Mouse (Mus musculus) kidney, postnatal 4 days (tissue): ENCODE data around the gene Ddx20.

Experiments
- DNase-seq, 2 experiments: peaks; one replicate each; pipeline ENCODE4 v3.0.0; 2021; ENCODE audit warnings: mixed read lengths in 2 of 2

The Ddx20 gene

DNA sequence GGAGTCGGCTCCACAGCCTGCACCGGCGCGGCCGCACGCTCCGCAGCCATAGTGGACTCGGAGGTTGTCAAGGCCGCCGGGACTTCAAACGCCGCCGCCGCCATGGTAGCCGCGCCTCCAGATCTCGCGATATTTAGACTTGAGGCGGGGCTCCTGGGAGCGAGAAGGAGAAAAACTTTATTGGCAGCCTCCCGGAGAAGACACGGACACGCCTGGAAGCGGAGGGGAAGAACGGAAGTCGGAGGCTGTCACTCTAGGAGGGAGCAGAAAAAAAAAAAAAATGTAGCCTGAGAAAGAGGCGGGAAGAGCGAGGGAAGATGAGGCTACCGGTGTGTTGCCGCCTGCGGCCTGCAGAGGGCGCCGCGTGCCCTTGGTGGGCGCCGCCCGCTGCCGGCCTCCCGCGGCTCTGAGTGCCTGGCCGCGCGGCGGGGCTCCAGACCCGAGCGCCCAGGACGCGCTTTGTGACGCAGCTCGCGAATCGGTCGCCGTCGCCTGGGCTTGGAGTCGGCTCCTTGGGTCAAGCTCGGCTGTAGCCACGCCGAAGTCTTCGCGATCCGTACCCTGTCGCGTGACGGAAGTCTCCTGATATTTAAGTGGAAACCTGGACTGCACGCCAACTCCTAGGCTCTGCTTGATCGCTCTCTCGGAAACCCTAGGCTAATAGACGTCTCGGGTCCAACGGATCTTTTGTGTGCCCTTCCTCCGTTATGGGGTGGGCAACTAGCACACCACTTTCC lies at the start of gene Ddx20:
TSS of gene Ddx20 (minus strand) at position 251 of the 737 bp plus-strand sequence.
- peak; percentile 94 to 97 for DNase-seq

GRCm38 (mm10) chr3:105737070-105737469 lies 49.7 kb upstream of the Ddx20 start:
- no peak for DNase-seq

DNA sequence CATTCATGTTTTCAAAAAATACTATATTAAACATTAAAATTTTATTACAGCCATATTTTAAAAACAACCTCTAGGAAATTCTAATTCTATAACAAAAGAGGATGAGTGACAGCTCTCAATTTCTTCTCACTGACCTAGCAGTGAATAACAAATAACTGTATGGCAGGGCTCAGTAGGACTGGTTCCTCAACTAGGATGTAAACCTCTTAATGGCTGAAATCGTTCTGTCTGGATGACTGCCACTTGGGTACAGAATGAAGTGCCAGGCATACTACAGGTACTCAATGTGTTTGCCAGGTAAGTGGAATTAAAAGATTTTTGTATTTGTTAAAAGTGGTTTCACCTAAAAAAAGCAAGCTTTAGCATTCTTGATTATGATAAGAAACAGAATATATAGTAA lies 48.8 kb upstream of the Ddx20 start:
- DNase-seq: no peak

DNA sequence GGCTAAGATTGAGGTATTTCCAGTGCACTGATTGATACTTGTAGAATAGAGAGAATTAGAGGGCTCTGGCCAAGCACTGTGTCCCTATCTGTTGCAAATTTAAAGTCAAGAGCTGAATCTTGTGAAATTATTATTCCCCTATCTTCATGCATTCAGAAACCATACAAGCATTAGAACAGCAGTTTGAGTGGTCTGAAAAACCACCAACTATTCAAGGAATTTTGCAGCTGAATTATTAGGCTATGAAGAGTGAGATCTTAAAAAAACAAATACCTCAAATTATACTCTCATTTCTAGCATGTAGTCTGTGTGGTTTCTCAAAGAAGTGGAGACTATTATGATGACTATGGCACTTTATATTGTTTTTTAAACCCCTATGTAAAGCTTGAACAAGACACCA lies 47.9 kb upstream of the Ddx20 start:
- no peak for DNase-seq

DNA sequence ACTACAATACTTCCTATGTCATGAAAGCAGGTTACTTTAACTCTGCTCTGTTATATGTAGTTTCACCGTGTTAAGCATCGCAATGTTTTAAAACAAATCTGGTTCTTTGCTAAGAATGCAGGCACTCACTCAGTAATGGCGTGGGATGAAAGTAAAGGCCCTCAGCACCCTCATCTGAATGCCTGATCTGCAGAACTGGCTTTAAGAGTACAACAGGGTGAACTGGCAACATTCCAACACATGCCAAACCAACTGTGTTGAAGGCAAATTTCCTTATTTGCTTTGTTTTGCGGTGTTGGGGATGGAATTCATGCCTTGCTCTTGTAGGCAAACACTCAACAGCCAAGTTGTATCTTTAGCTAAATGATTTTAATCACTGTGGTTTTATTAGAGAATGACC lies 46.2 kb upstream of the Ddx20 start:
- no peak for DNase-seq

DNA sequence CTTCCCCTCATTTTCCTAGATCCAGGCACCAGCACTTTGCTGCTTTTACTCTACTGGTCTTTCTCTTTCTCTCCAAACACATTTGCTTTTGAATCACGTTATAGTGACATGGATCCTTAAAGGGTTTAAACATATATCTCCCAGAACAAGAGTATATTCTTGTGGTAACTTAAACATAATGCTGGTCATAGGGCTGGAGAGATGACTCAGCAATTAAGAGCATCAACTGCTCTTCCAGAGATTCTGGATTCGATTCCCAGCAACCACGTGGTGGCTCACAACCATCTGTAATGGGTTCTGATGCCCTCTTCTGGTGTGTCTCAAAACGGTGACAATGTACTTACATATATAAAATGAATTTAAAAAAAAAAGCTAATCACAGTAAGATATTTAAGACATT lies 45.0 kb upstream of the Ddx20 start:
- no peak for DNase-seq

GRCm38 (mm10) chr3:105726037-105726436 lies 38.7 kb upstream of the Ddx20 start:
- peak; percentile 67 to 70 for DNase-seq

- no peak for DNase-seq
Measured at GRCm38 (mm10) chr3:105722510-105722909, 35.1 kb upstream of the Ddx20 start.

- no peak for DNase-seq
Measured at GRCm38 (mm10) chr3:105721681-105722201, 34.4 kb upstream of the Ddx20 start.

GRCm38 (mm10) chr3:105720514-105720913 lies 33.1 kb upstream of the Ddx20 start:
- DNase-seq: no peak

DNA sequence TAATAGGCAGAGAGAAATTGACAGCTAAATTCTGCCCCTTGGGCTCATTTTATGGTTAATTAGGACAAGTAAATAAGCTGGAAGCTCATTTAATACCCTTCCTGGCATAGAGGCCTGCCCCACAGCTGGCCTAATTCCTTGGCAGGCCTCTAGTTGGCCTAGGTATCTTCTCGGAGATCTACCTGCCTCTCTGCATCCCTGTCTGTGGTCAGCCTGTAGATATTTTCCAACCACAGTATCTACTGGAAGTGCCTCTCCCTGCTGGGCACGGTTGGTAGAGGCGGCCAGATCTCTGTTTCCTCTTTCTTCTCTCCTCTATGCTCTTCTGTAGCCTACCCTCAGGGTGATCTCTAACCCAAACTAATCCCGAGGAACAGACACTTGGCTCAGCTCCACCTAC lies 32.6 kb upstream of the Ddx20 start:
- DNase-seq: no peak

GRCm38 (mm10) chr3:105718746-105719145 lies 31.4 kb upstream of the Ddx20 start:
- DNase-seq: no peak

- no peak for DNase-seq
Measured at GRCm38 (mm10) chr3:105717856-105718555, 30.6 kb upstream of the Ddx20 start.

DNA sequence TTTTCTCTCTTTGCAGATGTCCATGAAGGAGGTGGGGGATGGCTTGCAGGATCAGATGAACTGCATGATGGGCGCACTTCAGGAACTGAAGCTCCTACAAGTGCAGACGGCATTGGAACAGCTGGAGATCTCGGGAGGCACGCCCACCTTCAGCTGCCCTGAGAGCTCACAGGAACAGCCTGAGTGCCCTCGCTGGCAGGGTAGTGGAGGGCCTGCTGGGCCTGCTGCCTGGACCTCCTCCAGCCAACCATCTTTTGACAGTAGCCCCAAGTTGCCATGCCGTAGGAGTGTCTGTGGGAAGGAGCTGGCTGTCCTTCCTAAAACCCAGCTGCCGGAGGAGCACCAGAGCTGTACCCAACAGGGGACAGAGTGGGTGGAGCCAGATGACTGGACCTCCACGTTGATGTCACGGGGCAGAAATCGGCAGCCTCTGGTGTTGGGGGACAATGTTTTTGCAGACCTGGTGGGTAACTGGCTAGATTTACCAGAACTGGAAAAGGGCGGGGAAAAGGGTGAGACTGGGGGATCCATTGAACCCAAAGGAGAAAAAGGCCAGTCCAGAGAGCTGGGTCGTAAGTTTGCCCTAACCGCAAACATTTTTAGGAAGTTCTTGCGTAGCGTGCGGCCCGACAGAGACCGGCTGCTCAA lies 29.1 kb upstream of the Ddx20 start:
- no peak for DNase-seq

GRCm38 (mm10) chr3:105714820-105715167 lies 27.4 kb upstream of the Ddx20 start:
- no peak for DNase-seq

- DNase-seq: no peak
Measured at GRCm38 (mm10) chr3:105714091-105714819, 26.9 kb upstream of the Ddx20 start.

GRCm38 (mm10) chr3:105712827-105713226 lies 25.5 kb upstream of the Ddx20 start:
- no peak for DNase-seq

DNA sequence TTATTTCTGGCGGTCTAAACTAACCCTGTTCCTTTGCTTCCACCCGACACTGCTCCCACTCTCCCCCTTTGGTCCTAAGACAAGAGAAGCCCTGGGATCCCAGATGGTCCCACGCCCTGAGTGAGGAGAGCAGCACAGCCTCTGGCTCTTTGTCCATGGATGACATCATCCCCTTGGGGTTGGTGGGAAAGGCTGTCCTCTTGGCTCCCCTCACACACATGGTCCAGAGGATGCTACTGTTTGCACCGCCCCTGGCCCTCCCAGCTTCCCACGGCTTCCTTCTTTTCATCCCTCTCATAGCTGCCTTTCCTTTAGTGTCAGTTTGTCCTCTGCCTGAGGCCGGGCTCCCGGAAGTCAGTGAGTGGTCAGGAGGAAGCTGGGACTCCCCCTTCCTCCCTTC lies 24.4 kb upstream of the Ddx20 start:
- DNase-seq: no peak

DNA sequence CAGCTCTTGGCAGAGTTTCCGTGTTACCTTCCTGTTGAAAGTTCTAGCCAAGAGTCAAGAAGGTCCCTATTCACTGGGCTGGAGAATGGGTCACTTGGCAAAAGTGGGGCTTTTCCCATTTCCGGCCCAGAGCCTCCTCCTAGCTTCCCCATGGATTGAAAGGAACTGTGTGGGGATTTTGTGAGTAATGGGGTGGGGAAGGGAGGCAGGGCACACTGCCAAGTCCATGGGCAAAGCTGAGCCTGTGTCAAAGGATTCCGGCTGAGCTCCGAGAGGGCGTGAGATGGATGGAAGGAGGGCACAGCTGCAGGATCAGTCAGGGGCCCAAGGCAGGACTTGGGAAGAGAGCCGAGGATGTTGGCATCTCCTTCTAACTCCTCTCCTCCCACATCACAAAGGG lies 22.9 kb upstream of the Ddx20 start:
- no peak for DNase-seq

DNA sequence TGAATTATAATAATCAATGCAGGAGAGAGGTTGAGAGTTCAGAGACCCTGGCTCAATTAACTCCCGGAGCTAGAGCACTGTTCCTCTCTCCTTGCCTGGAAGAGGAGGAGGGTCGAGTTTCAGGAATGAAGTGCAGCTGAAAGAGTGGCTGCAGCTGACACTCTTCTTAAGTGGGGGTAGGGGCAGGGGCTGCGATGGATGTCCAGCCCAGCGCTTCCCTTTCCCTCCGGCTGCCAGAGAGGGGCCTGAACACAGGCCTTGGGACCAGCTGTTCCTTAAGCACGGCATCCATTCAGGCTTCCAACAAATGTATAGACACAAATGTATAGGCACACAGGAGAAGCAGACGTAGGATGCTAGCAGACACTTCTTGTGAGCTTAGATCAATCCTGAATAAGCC lies 20.2 kb upstream of the Ddx20 start:
- DNase-seq: no peak

- peak in 1 of 2 experiments; percentile 40 for DNase-seq
Measured at GRCm38 (mm10) chr3:105706366-105707020, 19.1 kb upstream of the Ddx20 start.

GRCm38 (mm10) chr3:105705561-105705960 lies 18.2 kb upstream of the Ddx20 start:
- DNase-seq: no peak
